Mouse (Mus musculus) adrenal gland, postnatal 14 days (tissue): Measurements from ENCODE around the gene Dync1li2. TPM values are rescaled to one million over a fixed set of nuclear protein-coding genes. Genes with fewer than 3 reads are reported as not detected.

Experiments used
- DNase-seq: peaks from one replicate; pipeline ENCODE4 v3.0.0; 2021; ENCODE audit warnings: mixed read lengths
- long read RNA-seq, 2 experiments: library from polyadenylated mRNA; stranded (forward); transcript quantifications; one replicate each; pipeline ENCODE4 v2.0.0; 2021
- total RNA-seq: library from RNA; stranded (reverse); gene quantifications from 2 replicates; pipeline ENCODE4 v1.2.3, GENCODE M21; 2021

Gene Dync1li2
- total RNA-seq: 93.9 and 128 TPM in 2 replicates
- long read RNA-seq, experiment 1, full-length matches to known transcripts: 37 of 47 reads
- long read RNA-seq, experiment 1, partial matches to known transcripts: 1 of 47 reads
- long read RNA-seq, experiment 1, other reads (novel, unspliced or antisense): 9 of 47 reads
- long read RNA-seq, experiment 2, full-length matches to known transcripts: 37 of 45 reads
- long read RNA-seq, experiment 2, partial matches to known transcripts: 1 of 45 reads
- long read RNA-seq, experiment 2, other reads (novel, unspliced or antisense): 7 of 45 reads

- peak; percentile 95 for DNase-seq
These were observed at the start of gene Dync1li2 for GRCm38 (mm10) chr8:104442299-104443124. Dync1li2 (minus strand) TSS chr8:104443047.

GRCm38 (mm10) chr8:104479091-104479490, 36.2 kb upstream of the Dync1li2 start:
- DNase-seq: no peak

GRCm38 (mm10) chr8:104472465-104472864, 29.6 kb upstream of the Dync1li2 start:
- DNase-seq: no peak

GRCm38 (mm10) chr8:104467463-104467862, 24.6 kb upstream of the Dync1li2 start:
- DNase-seq: no peak

- DNase-seq: no peak
These were observed 9.3 kb upstream of the Dync1li2 start for GRCm38 (mm10) chr8:104452177-104452576.

GRCm38 (mm10) chr8:104448796-104449195, 5.9 kb upstream of the Dync1li2 start:
- no peak for DNase-seq

- DNase-seq: no peak
These were observed 3.2 kb upstream of the Dync1li2 start for GRCm38 (mm10) chr8:104446016-104446415.

GRCm38 (mm10) chr8:104445248-104445647, 2.4 kb upstream of the Dync1li2 start:
- DNase-seq: no peak

GRCm38 (mm10) chr8:104443125-104443679, 355 bp upstream of the Dync1li2 start:
- DNase-seq: no peak

- DNase-seq: no peak
These were observed 1.2 kb downstream of the Dync1li2 start for GRCm38 (mm10) chr8:104441613-104442012.

GRCm38 (mm10) chr8:104439461-104439860, 3.4 kb downstream of the Dync1li2 start:
- no peak for DNase-seq

GRCm38 (mm10) chr8:104437494-104438135, 5.2 kb downstream of the Dync1li2 start:
- DNase-seq: no peak

- DNase-seq: no peak
These were observed 6.3 kb downstream of the Dync1li2 start for GRCm38 (mm10) chr8:104436591-104436990.

- DNase-seq: peak; percentile 100
These were observed 6.8 kb downstream of the Dync1li2 start for GRCm38 (mm10) chr8:104436038-104436437.

- no peak for DNase-seq
These were observed 8.0 kb downstream of the Dync1li2 start for GRCm38 (mm10) chr8:104434826-104435354.

- DNase-seq: peak; percentile 74
These were observed 8.6 kb downstream of the Dync1li2 start for GRCm38 (mm10) chr8:104434275-104434674.

- no peak for DNase-seq
These were observed 9.5 kb downstream of the Dync1li2 start for GRCm38 (mm10) chr8:104433191-104433842.

GRCm38 (mm10) chr8:104432656-104433055, 10.2 kb downstream of the Dync1li2 start:
- DNase-seq: no peak

GRCm38 (mm10) chr8:104430230-104430629, 12.6 kb downstream of the Dync1li2 start:
- no peak for DNase-seq

GRCm38 (mm10) chr8:104427703-104428102, 15.1 kb downstream of the Dync1li2 start:
- no peak for DNase-seq

GRCm38 (mm10) chr8:104422313-104422712, 20.5 kb downstream of the Dync1li2 start:
- DNase-seq: no peak

GRCm38 (mm10) chr8:104416022-104416421, 26.8 kb downstream of the Dync1li2 start:
- DNase-seq: no peak
